Mouse (Mus musculus): Measurements from ENCODE around the gene Drc1. TPM values are rescaled to one million over a fixed set of nuclear protein-coding genes. Genes with fewer than 3 reads are reported as not detected.

Gene Drc1
- 1.9 and 3.3 TPM in 2 replicates for polyA plus RNA-seq (2015; fragmentation: Nextera tagmentation; extraction: Ambion mirVana)

- Histone ChIP-seq H3K4me1 (peaks cover 7% of the 10 kb centered on the region; the same call in 1 of the 2 replicates), H3K27me3 (no peaks in the 10 kb centered on the region), H3K9ac (peak within 1 kb of the TSS; percentile 64), H3K27ac (no peak within 1 kb of the TSS), H3K36me3 (ENCODE audit: poor library complexity, severe bottlenecking) (no peaks in the 10 kb centered on the region), H3K9me3 (replicated peaks) (0 out of 2 replicates have a peak, but pooled peaks cover 6% of the 10 kb centered on the region), H3K4me3 (peak within 1 kb of the TSS; percentile 51), H3K4me2 (peak within 1 kb of the TSS; percentile 70)
- 3% methylated on average over 26 of the region's 26 CpGs for WGBS
- ATAC-seq, result peak; percentile 96
Observed at GRCm38 (mm10) chr5:30281291-30281732, at the start of gene Drc1. Gene Drc1 (plus strand): TSS chr5:30281388.

DNA sequence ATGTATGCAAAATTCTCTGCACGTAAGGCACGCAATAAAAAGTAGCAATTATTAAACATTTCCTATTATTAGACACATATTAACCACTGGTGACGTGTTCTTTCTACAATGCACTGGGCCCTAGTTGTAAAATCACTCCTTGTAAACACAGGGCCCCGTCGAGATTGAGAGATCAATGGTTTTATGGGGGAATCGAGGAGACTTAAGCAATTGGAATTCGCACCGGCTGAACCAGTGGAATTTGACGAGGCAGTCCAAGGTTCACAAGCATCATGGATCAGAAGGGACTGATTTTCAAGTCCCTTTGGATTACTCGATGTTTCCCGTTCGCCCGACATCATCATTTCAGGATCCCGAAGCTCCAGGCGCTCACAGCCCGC, 49.3 kb upstream of the Drc1 start:
- H3K9ac ChIP-seq, result peak overlapping the region; percentile 74

GRCm38 (mm10) chr5:30232271-30232971, 48.8 kb upstream of the Drc1 start, which contains the start of gene Selenoi:
Gene Selenoi (plus strand): TSS chr5:30232581.
- Histone ChIP-seq H3K27me3 (no peaks in the 10 kb centered on the region), H3K9ac (peak within 1 kb of the TSS; percentile 92), H3K4me1 (peaks cover 34% of the 10 kb centered on the region), H3K9me3 (replicated peaks) (no peaks in the 10 kb centered on the region), H3K36me3 (ENCODE audit: poor library complexity, severe bottlenecking) (peaks cover 5% of the 10 kb centered on the region; the same call in 1 of the 2 replicates), H3K27ac (peak within 1 kb of the TSS; percentile 93), H3K4me3 (peak within 1 kb of the TSS; percentile 84), H3K4me2 (peak within 1 kb of the TSS; percentile 84)
- peak; percentile 100 for ATAC-seq
- WGBS, result 4% methylated on average over 71 of the region's 71 CpGs

More for the DNA sequence above, 49.3 kb upstream of the Drc1 start:
- peaks cover 34% of the 10 kb centered on the region for H3K4me1 ChIP-seq
- H3K27ac ChIP-seq, result peak overlapping the region; percentile 83
- H3K27me3 ChIP-seq, result no peaks in the 10 kb centered on the region
- no peak for ATAC-seq
- H3K9me3 ChIP-seq (replicated peaks), result no peaks in the 10 kb centered on the region
- H3K36me3 ChIP-seq (ENCODE audit: poor library complexity, severe bottlenecking), result peaks cover 5% of the 10 kb centered on the region; the same call in 1 of the 2 replicates
- peak overlapping the region; percentile 84 for H3K4me2 ChIP-seq
- H3K4me3 ChIP-seq, result peak overlapping the region; percentile 84
- 49% methylated on average over 16 of the region's 16 CpGs for WGBS

DNA sequence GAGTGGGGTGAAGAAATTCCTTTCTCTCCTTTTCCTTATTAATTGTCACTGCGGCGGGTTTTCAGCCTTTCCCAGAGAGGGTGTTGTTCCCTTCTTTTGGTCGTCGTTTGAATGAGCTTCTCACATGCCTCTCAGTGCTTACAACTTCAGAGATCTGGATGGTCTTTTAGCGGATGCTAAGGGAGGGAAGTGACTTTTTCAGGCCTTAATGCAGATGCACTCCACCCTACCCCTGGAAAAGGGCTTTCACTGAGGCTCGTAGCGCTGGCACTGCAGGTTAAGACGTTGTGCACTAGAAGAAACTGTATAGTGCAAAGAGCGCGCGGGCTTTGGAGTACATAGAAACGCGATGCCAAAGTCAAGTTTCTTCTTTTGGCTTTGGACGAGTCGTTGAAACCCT, 48.1 kb upstream of the Drc1 start:
- H3K9me3 ChIP-seq (replicated peaks), result no peaks in the 10 kb centered on the region
- H3K4me2 ChIP-seq, result peak overlapping the region; percentile 84
- 3% methylated on average over 15 of the region's 15 CpGs for WGBS
- peak overlapping the region; percentile 93 for H3K27ac ChIP-seq
- peaks cover 5% of the 10 kb centered on the region; the same call in 1 of the 2 replicates for H3K36me3 ChIP-seq (ENCODE audit: poor library complexity, severe bottlenecking)
- no peak for ATAC-seq
- no peaks in the 10 kb centered on the region for H3K27me3 ChIP-seq
- H3K4me3 ChIP-seq, result peak overlapping the region; percentile 84
- H3K4me1 ChIP-seq, result peaks cover 34% of the 10 kb centered on the region
- H3K9ac ChIP-seq, result peak overlapping the region; percentile 92

DNA sequence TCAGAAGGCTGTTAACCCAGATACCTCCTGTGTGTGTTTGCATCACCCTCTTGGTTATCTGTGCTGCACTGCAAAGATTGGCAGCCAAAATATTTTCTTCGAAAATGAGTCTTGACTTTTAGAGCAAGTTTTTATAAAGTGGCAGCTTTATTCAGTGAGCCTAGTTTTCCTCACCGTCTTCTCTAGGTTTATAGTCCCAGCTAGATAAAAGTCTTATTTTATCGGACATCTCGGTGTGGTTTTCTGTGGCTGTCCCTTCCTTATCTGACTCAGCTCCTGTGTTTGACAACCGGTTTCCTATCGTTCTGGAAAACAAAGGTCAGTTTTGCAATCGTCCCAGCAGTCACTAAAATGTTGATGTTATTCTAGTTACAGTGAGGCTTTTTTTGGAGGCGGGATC, 47.2 kb upstream of the Drc1 start:
- no peak for ATAC-seq
- Histone ChIP-seq H3K27ac (no peak overlapping the region), H3K9me3 (replicated peaks) (no peaks in the 10 kb centered on the region), H3K36me3 (ENCODE audit: poor library complexity, severe bottlenecking) (peaks cover 5% of the 10 kb centered on the region; the same call in 1 of the 2 replicates), H3K9ac (peak overlapping the region; percentile 92; the same call in 1 of the 2 replicates), H3K27me3 (no peaks in the 10 kb centered on the region), H3K4me3 (peak overlapping the region; percentile 84), H3K4me2 (peak overlapping the region; percentile 84), H3K4me1 (peaks cover 34% of the 10 kb centered on the region)
- 69% methylated on average over 8 of the region's 8 CpGs for WGBS

- ATAC-seq, result no peak
Observed at GRCm38 (mm10) chr5:30235641-30236126, 45.5 kb upstream of the Drc1 start.

DNA sequence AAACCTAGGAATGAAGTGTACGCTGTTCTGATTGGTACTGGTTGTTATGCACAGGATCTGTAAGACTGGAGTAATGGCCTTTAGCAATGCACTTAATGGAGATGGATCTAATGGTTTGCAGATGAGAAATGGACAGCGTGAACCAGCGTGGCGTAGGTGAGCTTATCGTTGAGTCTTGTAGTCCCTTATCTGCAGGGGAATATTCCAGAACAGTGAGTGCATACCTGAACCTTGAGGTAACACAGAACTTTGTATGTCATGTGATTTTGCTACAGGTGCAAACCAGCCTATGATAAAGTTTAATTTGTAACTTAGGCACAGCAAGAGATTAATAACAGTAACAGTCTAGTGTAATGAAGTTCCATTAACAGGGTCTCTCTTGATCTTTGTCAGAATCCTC, 42.7 kb upstream of the Drc1 start:
- H3K36me3 ChIP-seq (ENCODE audit: poor library complexity, severe bottlenecking), result no peaks in the 10 kb centered on the region
- H3K4me1 ChIP-seq, result peaks cover 28% of the 10 kb centered on the region
- H3K4me2 ChIP-seq, result no peak overlapping the region
- WGBS, result 98% methylated on average over 5 of the region's 5 CpGs
- H3K9ac ChIP-seq, result no peak overlapping the region
- ATAC-seq, result no peak
- no peaks in the 10 kb centered on the region for H3K27me3 ChIP-seq
- no peak overlapping the region for H3K27ac ChIP-seq
- H3K4me3 ChIP-seq, result no peak overlapping the region
- H3K9me3 ChIP-seq (replicated peaks), result no peaks in the 10 kb centered on the region

More at GRCm38 (mm10) chr5:30235641-30236126, 45.5 kb upstream of the Drc1 start:
- H3K4me3 ChIP-seq, result no peak overlapping the region
- H3K4me2 ChIP-seq, result no peak overlapping the region
- H3K27me3 ChIP-seq, result no peaks in the 10 kb centered on the region
- H3K9me3 ChIP-seq (replicated peaks), result no peaks in the 10 kb centered on the region
- H3K4me1 ChIP-seq, result peaks cover 34% of the 10 kb centered on the region
- H3K36me3 ChIP-seq (ENCODE audit: poor library complexity, severe bottlenecking), result peaks cover under 1% of the 10 kb centered on the region; the same call in 1 of the 2 replicates
- 96% methylated on average over 2 of the region's 2 CpGs for WGBS
- no peak overlapping the region for H3K27ac ChIP-seq
- no peak overlapping the region for H3K9ac ChIP-seq

GRCm38 (mm10) chr5:30240552-30240951, 40.6 kb upstream of the Drc1 start:
- no peak overlapping the region for H3K4me3 ChIP-seq
- no peaks in the 10 kb centered on the region for H3K36me3 ChIP-seq (ENCODE audit: poor library complexity, severe bottlenecking)
- 92% methylated on average over 7 of the region's 7 CpGs for WGBS
- peaks cover 21% of the 10 kb centered on the region; the same call in 1 of the 2 replicates for H3K4me1 ChIP-seq
- no peaks in the 10 kb centered on the region for H3K9me3 ChIP-seq (replicated peaks)
- no peak for ATAC-seq
- H3K27me3 ChIP-seq, result no peaks in the 10 kb centered on the region
- no peak overlapping the region for H3K4me2 ChIP-seq
- H3K27ac ChIP-seq, result no peak overlapping the region
- no peak overlapping the region for H3K9ac ChIP-seq

DNA sequence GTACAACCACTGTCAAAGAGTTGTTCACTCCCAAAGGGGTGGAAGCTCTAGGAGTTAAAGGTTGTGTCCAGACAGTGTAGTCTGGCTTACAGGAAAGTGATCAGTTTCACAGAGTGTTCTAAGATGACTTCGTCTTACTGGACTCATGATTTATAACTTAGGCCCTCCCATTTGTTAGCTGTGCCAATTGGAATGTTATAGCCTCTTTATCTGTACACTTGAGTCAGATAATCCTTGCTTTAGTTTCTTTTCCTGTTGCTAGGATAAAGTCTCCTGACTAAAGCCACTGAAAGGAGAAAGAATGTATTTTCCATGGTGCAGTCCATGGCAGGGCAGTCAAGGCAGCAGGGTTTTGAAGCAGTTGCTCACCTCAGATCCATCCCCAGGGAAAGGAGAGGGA, 38.8 kb upstream of the Drc1 start:
- Histone ChIP-seq H3K27ac (no peak overlapping the region), H3K9ac (no peak overlapping the region), H3K4me1 (0 out of 2 replicates have a peak, but pooled peaks cover 17% of the 10 kb centered on the region), H3K4me2 (no peak overlapping the region), H3K27me3 (no peaks in the 10 kb centered on the region), H3K4me3 (no peak overlapping the region), H3K9me3 (replicated peaks) (no peaks in the 10 kb centered on the region), H3K36me3 (ENCODE audit: poor library complexity, severe bottlenecking) (no peaks in the 10 kb centered on the region)
- ATAC-seq, result no peak
- WGBS, result 70% methylated on average over 1 of the region's 1 CpGs

DNA sequence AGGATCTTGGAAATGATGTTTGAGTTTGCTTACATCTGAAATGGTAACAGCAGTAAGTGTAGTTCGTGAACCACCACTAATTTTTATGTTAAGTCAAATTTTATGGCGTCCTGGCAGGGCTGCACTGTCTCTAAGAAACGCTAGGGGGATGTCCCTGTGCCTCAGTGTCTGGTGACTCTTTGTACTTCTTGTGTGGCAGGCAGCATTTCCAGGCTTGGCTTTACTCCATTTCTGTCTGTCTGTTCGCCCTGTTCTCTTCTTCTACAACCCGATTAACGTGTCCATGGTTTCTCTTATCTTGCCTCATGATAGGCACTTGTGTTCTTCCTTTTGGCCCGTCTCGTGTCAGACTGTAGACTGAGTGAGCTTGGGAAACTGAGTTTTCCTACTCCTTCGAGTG, 37.4 kb upstream of the Drc1 start:
- H3K9ac ChIP-seq, result no peak overlapping the region
- H3K36me3 ChIP-seq (ENCODE audit: poor library complexity, severe bottlenecking), result 0 out of 2 replicates have a peak, but pooled peaks cover 2% of the 10 kb centered on the region
- H3K4me2 ChIP-seq, result no peak overlapping the region
- no peaks in the 10 kb centered on the region for H3K27me3 ChIP-seq
- 0 out of 2 replicates have a peak, but pooled peaks cover 17% of the 10 kb centered on the region for H3K4me1 ChIP-seq
- H3K9me3 ChIP-seq (replicated peaks), result no peaks in the 10 kb centered on the region
- H3K4me3 ChIP-seq, result no peak overlapping the region
- no peak overlapping the region for H3K27ac ChIP-seq
- no peak for ATAC-seq
- WGBS, result 71% methylated on average over 9 of the region's 9 CpGs

- no peaks in the 10 kb centered on the region for H3K9me3 ChIP-seq (replicated peaks)
- H3K9ac ChIP-seq, result no peak overlapping the region
- H3K4me3 ChIP-seq, result no peak overlapping the region
- no peak for ATAC-seq
- 94% methylated on average over 9 of the region's 9 CpGs for WGBS
- 0 out of 2 replicates have a peak, but pooled peaks cover 17% of the 10 kb centered on the region for H3K4me1 ChIP-seq
- H3K36me3 ChIP-seq (ENCODE audit: poor library complexity, severe bottlenecking), result peaks cover 9% of the 10 kb centered on the region; the same call in 1 of the 2 replicates
- no peak overlapping the region for H3K4me2 ChIP-seq
- H3K27ac ChIP-seq, result no peak overlapping the region
- H3K27me3 ChIP-seq, result no peaks in the 10 kb centered on the region
Observed at GRCm38 (mm10) chr5:30245861-30246416, 35.2 kb upstream of the Drc1 start.

GRCm38 (mm10) chr5:30247666-30248065, 33.5 kb upstream of the Drc1 start:
- no peak for ATAC-seq
- Histone ChIP-seq H3K27me3 (no peaks in the 10 kb centered on the region), H3K27ac (no peak overlapping the region), H3K4me2 (no peak overlapping the region), H3K4me1 (0 out of 2 replicates have a peak, but pooled peaks cover 14% of the 10 kb centered on the region), H3K9ac (no peak overlapping the region), H3K4me3 (no peak overlapping the region), H3K36me3 (ENCODE audit: poor library complexity, severe bottlenecking) (peaks cover 12% of the 10 kb centered on the region; the same call in 1 of the 2 replicates), H3K9me3 (replicated peaks) (no peaks in the 10 kb centered on the region)
- WGBS, result 88% methylated on average over 1 of the region's 1 CpGs
